Mouse (Mus musculus) WW6 (cell line): ENCODE measurements around the gene Habp4.

Source experiments
- DNase-seq: peaks from one replicate; pipeline ENCODE4 v3.0.0-alpha.2; 2013; ENCODE audit warnings: low read depth, low spot score

Gene Habp4

GRCm38 (mm10) chr13:64178746-64179652, 17.4 kb downstream of the Habp4 start:
- DNase-seq: no peak

- no peak for DNase-seq
These were observed 18.7 kb downstream of the Habp4 start for GRCm38 (mm10) chr13:64180300-64180699.

GRCm38 (mm10) chr13:64180888-64181287, 19.3 kb downstream of the Habp4 start:
- DNase-seq: no peak

- DNase-seq: no peak
These were observed 20.5 kb downstream of the Habp4 start for GRCm38 (mm10) chr13:64182091-64182490.

- DNase-seq: no peak
These were observed 22.0 kb downstream of the Habp4 start for GRCm38 (mm10) chr13:64183583-64183982.

- DNase-seq: no peak
These were observed 22.7 kb downstream of the Habp4 start for GRCm38 (mm10) chr13:64184361-64184760.

GRCm38 (mm10) chr13:64185176-64185575, 23.6 kb downstream of the Habp4 start:
- DNase-seq: no peak

GRCm38 (mm10) chr13:64185586-64185985, 24.0 kb downstream of the Habp4 start:
- no peak for DNase-seq

GRCm38 (mm10) chr13:64186516-64186915, 24.9 kb downstream of the Habp4 start:
- DNase-seq: no peak

GRCm38 (mm10) chr13:64187065-64187464, 25.4 kb downstream of the Habp4 start:
- no peak for DNase-seq

GRCm38 (mm10) chr13:64197899-64198298, 36.3 kb downstream of the Habp4 start:
- no peak for DNase-seq

GRCm38 (mm10) chr13:64198310-64198709, 36.7 kb downstream of the Habp4 start:
- no peak for DNase-seq

GRCm38 (mm10) chr13:64200911-64201310, 39.3 kb downstream of the Habp4 start:
- DNase-seq: no peak

GRCm38 (mm10) chr13:64204726-64205125, 43.1 kb downstream of the Habp4 start:
- no peak for DNase-seq

GRCm38 (mm10) chr13:64205186-64205585, 43.6 kb downstream of the Habp4 start:
- no peak for DNase-seq

- DNase-seq: no peak
These were observed 46.5 kb downstream of the Habp4 start for GRCm38 (mm10) chr13:64208146-64208545.

- DNase-seq: no peak
These were observed 50.5 kb downstream of the Habp4 start for GRCm38 (mm10) chr13:64211995-64212603.

GRCm38 (mm10) chr13:64214891-64215290, 53.3 kb downstream of the Habp4 start:
- no peak for DNase-seq

- no peak for DNase-seq
These were observed 64.1 kb downstream of the Habp4 start for GRCm38 (mm10) chr13:64225738-64226137.

- DNase-seq: no peak
These were observed 65.1 kb downstream of the Habp4 start for GRCm38 (mm10) chr13:64226725-64227124.

GRCm38 (mm10) chr13:64233139-64233538, 71.5 kb downstream of the Habp4 start:
- DNase-seq: no peak

- no peak for DNase-seq
These were observed 73.6 kb downstream of the Habp4 start for GRCm38 (mm10) chr13:64235062-64235715.
